ENCODE assay signal across 8 mouse cellular contexts in the genomic region with DNA sequence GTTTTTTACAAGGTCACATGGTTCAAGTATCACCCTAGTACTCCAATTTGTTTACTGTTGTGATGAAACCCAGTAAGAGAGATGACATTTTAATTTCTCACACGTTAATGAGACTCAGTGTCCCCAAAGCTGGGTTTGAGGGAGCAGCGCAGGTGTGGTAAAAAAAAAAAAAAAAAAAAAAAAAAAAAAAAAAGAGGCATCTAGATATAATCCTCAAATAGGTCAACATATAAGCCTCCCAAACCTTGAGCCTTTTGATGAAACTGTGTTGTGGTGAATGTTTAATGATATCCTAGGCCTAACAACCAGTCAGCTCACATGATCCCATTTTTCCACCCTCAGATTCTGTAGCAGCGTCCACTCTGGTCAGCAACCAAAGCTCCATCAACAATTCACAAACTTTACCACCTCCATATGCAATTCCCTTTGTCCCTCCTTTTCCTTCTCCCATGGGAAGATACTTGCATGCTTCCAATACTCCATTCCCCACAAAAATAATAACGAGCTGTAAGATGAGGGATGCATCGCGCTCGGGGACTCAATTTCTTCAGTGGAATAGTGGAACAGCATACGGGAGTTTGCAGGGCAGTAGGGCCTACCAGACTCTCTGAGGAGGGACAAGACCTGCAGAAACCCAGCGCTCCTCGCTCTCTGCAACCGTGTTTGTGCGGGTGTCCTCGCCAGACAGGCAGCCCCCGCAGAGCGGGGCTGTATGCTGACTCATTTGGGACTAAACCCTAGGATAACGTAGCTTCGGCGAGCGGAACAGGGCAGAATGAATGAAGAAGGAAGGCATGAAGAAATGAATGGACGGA. TPM values are rescaled to one million over a fixed set of nuclear protein-coding genes. Genes with fewer than 3 reads are reported as not detected.
DNase-seq lines count a peak whose midpoint lies in the region; ATAC-seq and TF ChIP-seq lines count a peak whose summit lies in the region.

No protein-coding gene starts in this region.

- peaks cover 6% of the 10 kb centered on the region for H3K4me1 ChIP-seq in liver, adult 2 months (ENCODE audit: control insufficient read depth, insufficient read depth, low read length)
- peaks cover 23% of the 10 kb centered on the region for H3K4me1 ChIP-seq in embryonic facial prominence, embryonic 12.5 days
- peaks cover 22% of the 10 kb centered on the region for H3K4me1 ChIP-seq in intestine, embryonic 15.5 days (replicated peaks)
- H3K4me1 ChIP-seq in neural tube, embryonic 13.5 days (replicated peaks): peaks cover 34% of the 10 kb centered on the region

- H3K9me3 ChIP-seq in embryonic facial prominence, embryonic 12.5 days: no peaks in the 10 kb centered on the region
- no peaks in the 10 kb centered on the region for H3K9me3 ChIP-seq in intestine, embryonic 15.5 days
- H3K9me3 ChIP-seq in neural tube, embryonic 13.5 days: no peaks in the 10 kb centered on the region

- no peak for DNase-seq in liver, adult 2 months (ENCODE audit: extremely low read depth, low read depth, low spot score)
- DNase-seq in liver: no peak
- DNase-seq in spleen, postnatal 4 days (ENCODE audit: low spot score in 2 of 2): no peak
- no peak for DNase-seq in urinary bladder, adult 18-20 months (ENCODE audit: low spot score in 2 of 2)
- DNase-seq in cerebellum, adult 11-12 months: no peak

- no peak overlapping the region for H3K27ac ChIP-seq in liver, adult 2 months (replicated peaks; ENCODE audit: insufficient read depth, low read depth, low read length)
- peak overlapping the region; percentile 99 for H3K27ac ChIP-seq in embryonic facial prominence, embryonic 12.5 days
- peak overlapping the region; percentile 99 for H3K27ac ChIP-seq in intestine, embryonic 15.5 days
- H3K27ac ChIP-seq in neural tube, embryonic 13.5 days (replicated peaks): peak overlapping the region; percentile 100

- WGBS in liver, adult 2 months: 4% methylated on average over 20 of the region's 20 CpGs
- WGBS in embryonic facial prominence, embryonic 12.5 days: 4% methylated on average over 20 of the region's 20 CpGs
- WGBS in intestine, embryonic 15.5 days: 4% methylated on average over 20 of the region's 20 CpGs
- 5% methylated on average over 20 of the region's 20 CpGs for WGBS in neural tube, embryonic 13.5 days

- peak overlapping the region; percentile 87 for H3K4me2 ChIP-seq in embryonic facial prominence, embryonic 12.5 days (replicated peaks)
- H3K4me2 ChIP-seq in intestine, embryonic 15.5 days (replicated peaks): peak overlapping the region; percentile 76
- peak overlapping the region; percentile 86 for H3K4me2 ChIP-seq in neural tube, embryonic 13.5 days

- no peak for TF ChIP-seq CTCF in liver, adult 2 months (IDR thresholded peaks at IDR 0.05; ENCODE audit: low read depth, low read length)

- H3K27me3 ChIP-seq in liver, adult 2 months (ENCODE audit: control insufficient read depth, insufficient read depth, low read length): no peaks in the 10 kb centered on the region
- H3K27me3 ChIP-seq in embryonic facial prominence, embryonic 12.5 days: no peaks in the 10 kb centered on the region
- H3K27me3 ChIP-seq in intestine, embryonic 15.5 days (replicated peaks): no peaks in the 10 kb centered on the region
- no peaks in the 10 kb centered on the region for H3K27me3 ChIP-seq in neural tube, embryonic 13.5 days

- no peak; the same call in 1 of the 2 replicates for ATAC-seq in embryonic facial prominence, embryonic 12.5 days (ENCODE audit: insufficient number of reproducible peaks, insufficient read depth, low FRiP score, low TSS enrichment)
- peak; percentile 19; the same call in 1 of the 2 replicates for ATAC-seq in intestine, embryonic 15.5 days
- peak; percentile 45 for ATAC-seq in neural tube, embryonic 13.5 days (ENCODE audit: low read depth)

- H3K79me2 ChIP-seq in liver, adult 2 months (ENCODE audit: control insufficient read depth, insufficient read depth, low read length): peaks cover 14% of the 10 kb centered on the region; the same call in 1 of the 2 replicates

- no peak for TF ChIP-seq POLR2A in liver, adult 2 months (IDR thresholded peaks at IDR 0.05; ENCODE audit: extremely low read depth, insufficient read depth, low read length)

- H3K9ac ChIP-seq in liver, adult 2 months (ENCODE audit: low read depth, low read length): peak overlapping the region; percentile 81
- H3K9ac ChIP-seq in embryonic facial prominence, embryonic 12.5 days: peak overlapping the region; percentile 95
- H3K9ac ChIP-seq in intestine, embryonic 15.5 days: peak overlapping the region; percentile 96
- H3K9ac ChIP-seq in neural tube, embryonic 13.5 days: peak overlapping the region; percentile 99

- H3K4me3 ChIP-seq in liver, adult 2 months (ENCODE audit: insufficient read depth, low read depth, low read length): peak overlapping the region; percentile 94
- peak overlapping the region; percentile 93 for H3K4me3 ChIP-seq in embryonic facial prominence, embryonic 12.5 days
- peak overlapping the region; percentile 94 for H3K4me3 ChIP-seq in intestine, embryonic 15.5 days (replicated peaks)
- peak overlapping the region; percentile 97 for H3K4me3 ChIP-seq in neural tube, embryonic 13.5 days

- peaks cover 1% of the 10 kb centered on the region; the same call in 1 of the 2 replicates for H3K36me3 ChIP-seq in liver, adult 2 months (ENCODE audit: control insufficient read depth, insufficient read depth, low read length)
- peaks cover 42% of the 10 kb centered on the region for H3K36me3 ChIP-seq in embryonic facial prominence, embryonic 12.5 days
- H3K36me3 ChIP-seq in intestine, embryonic 15.5 days: peaks cover 17% of the 10 kb centered on the region
- H3K36me3 ChIP-seq in neural tube, embryonic 13.5 days: peaks cover 50% of the 10 kb centered on the region

RNA-seq across cellular contexts. Expression of a gene that starts 1.0 kb away (rescaled TPM):
- 8.8 and 11.5 TPM in 2 replicates for total RNA-seq in liver, adult 2 months (2014; rRNA removed)
- 6.0 and 7.4 TPM in 2 replicates for polyA plus RNA-seq in liver, adult 2 months (2012; rRNA removed)
- polyA plus RNA-seq in embryonic facial prominence, embryonic 12.5 days (2016; fragmentation: Nextera tagmentation; extraction: Ambion mirVana): 15.6 and 16.2 TPM in 2 replicates
- 8.6 and 9.6 TPM in 2 replicates for polyA plus RNA-seq in intestine, embryonic 15.5 days (2015; fragmentation: Nextera tagmentation; extraction: Ambion mirVana)
- polyA plus RNA-seq in neural tube, embryonic 13.5 days (2015; fragmentation: Nextera tagmentation; extraction: Ambion mirVana): 10.2 and 12.0 TPM in 2 replicates

RNA-seq across cellular contexts. Expression of a gene that starts 1.6 kb away (rescaled TPM):
- 0.65 and 0.94 TPM in 2 replicates for total RNA-seq in liver, adult 2 months (2014; rRNA removed)
- polyA plus RNA-seq in liver, adult 2 months (2012; rRNA removed): 2.1 and 2.2 TPM in 2 replicates
- polyA plus RNA-seq in embryonic facial prominence, embryonic 12.5 days (2016; fragmentation: Nextera tagmentation; extraction: Ambion mirVana): 31.8 and 32.9 TPM in 2 replicates
- 15.5 and 15.6 TPM in 2 replicates for polyA plus RNA-seq in intestine, embryonic 15.5 days (2015; fragmentation: Nextera tagmentation; extraction: Ambion mirVana)
- 32.5 and 35.1 TPM in 2 replicates for polyA plus RNA-seq in neural tube, embryonic 13.5 days (2015; fragmentation: Nextera tagmentation; extraction: Ambion mirVana)

RNA-seq across cellular contexts. Expression of a gene that starts 15.8 kb away (rescaled TPM):
- total RNA-seq in liver, adult 2 months (2014; rRNA removed): 2.3 and 2.5 TPM in 2 replicates
- polyA plus RNA-seq in liver, adult 2 months (2012; rRNA removed): 9.2 and 12.0 TPM in 2 replicates
- 1.2 and 1.3 TPM in 2 replicates for polyA plus RNA-seq in embryonic facial prominence, embryonic 12.5 days (2016; fragmentation: Nextera tagmentation; extraction: Ambion mirVana)
- 1.7 and 2.3 TPM in 2 replicates for polyA plus RNA-seq in intestine, embryonic 15.5 days (2015; fragmentation: Nextera tagmentation; extraction: Ambion mirVana)
- 0.70 and 0.87 TPM in 2 replicates for polyA plus RNA-seq in neural tube, embryonic 13.5 days (2015; fragmentation: Nextera tagmentation; extraction: Ambion mirVana)

RNA-seq across cellular contexts. Expression of a gene that starts 20.2 kb away (rescaled TPM):
- not detected in 2 replicates for total RNA-seq in liver, adult 2 months (2014; rRNA removed)
- polyA plus RNA-seq in liver, adult 2 months (2012; rRNA removed): not detected in 2 replicates
- polyA plus RNA-seq in embryonic facial prominence, embryonic 12.5 days (2016; fragmentation: Nextera tagmentation; extraction: Ambion mirVana): not detected in 2 replicates
- polyA plus RNA-seq in intestine, embryonic 15.5 days (2015; fragmentation: Nextera tagmentation; extraction: Ambion mirVana): not detected in 2 replicates
- polyA plus RNA-seq in neural tube, embryonic 13.5 days (2015; fragmentation: Nextera tagmentation; extraction: Ambion mirVana): not detected in 2 replicates

RNA-seq across cellular contexts. Expression of a gene that starts 20.4 kb away (rescaled TPM):
- 261 and 316 TPM in 2 replicates for total RNA-seq in liver, adult 2 months (2014; rRNA removed)
- 833 and 889 TPM in 2 replicates for polyA plus RNA-seq in liver, adult 2 months (2012; rRNA removed)
- 88.6 and 93.5 TPM in 2 replicates for polyA plus RNA-seq in embryonic facial prominence, embryonic 12.5 days (2016; fragmentation: Nextera tagmentation; extraction: Ambion mirVana)
- 203 and 241 TPM in 2 replicates for polyA plus RNA-seq in intestine, embryonic 15.5 days (2015; fragmentation: Nextera tagmentation; extraction: Ambion mirVana)
- 73.8 and 77.6 TPM in 2 replicates for polyA plus RNA-seq in neural tube, embryonic 13.5 days (2015; fragmentation: Nextera tagmentation; extraction: Ambion mirVana)
